In genomic region chr11:19262832-19263231, GRCm38 (mm10) we compare ENCODE assay signal across 22 mouse cellular contexts.
"Had no signal": no experiment of that assay in that cellular context is flagged by ENCODE, and none has a peak within 500 bp of the region (broad histone marks: within the 10 kb centered on the region; RNA-seq: fewer than 3 reads in every experiment).

No protein-coding gene starts in this region.

- H3K4me1 ChIP-seq: kidney, embryonic 15.5 days; liver, embryonic 12.5 days; liver, embryonic 15.5 days; stomach, embryonic 15.5 days had no signal

- ATAC-seq: liver, embryonic 12.5 days had no signal

- H3K36me3 ChIP-seq: kidney, embryonic 15.5 days; limb, embryonic 10.5 days; limb, embryonic 13.5 days; liver, embryonic 12.5 days; liver, embryonic 15.5 days; neural tube, embryonic 13.5 days; stomach, embryonic 15.5 days had no signal

- H3K9ac ChIP-seq: kidney, embryonic 15.5 days; limb, embryonic 13.5 days; liver, embryonic 12.5 days; liver, embryonic 15.5 days; neural tube, embryonic 13.5 days; stomach, embryonic 15.5 days had no signal

- H3K9me3 ChIP-seq: kidney, embryonic 15.5 days; limb, embryonic 10.5 days; limb, embryonic 13.5 days; liver, embryonic 12.5 days; liver, embryonic 15.5 days; neural tube, embryonic 13.5 days; stomach, embryonic 15.5 days had no signal

- H3K4me3 ChIP-seq: kidney, embryonic 15.5 days; layer of hippocampus, adult 2 months; limb, embryonic 10.5 days; limb, embryonic 13.5 days; liver, embryonic 12.5 days; liver, embryonic 15.5 days; myocyte; neural tube, embryonic 13.5 days; stomach, embryonic 15.5 days had no signal

- H3K4me2 ChIP-seq: kidney, embryonic 15.5 days; limb, embryonic 13.5 days; liver, embryonic 12.5 days; liver, embryonic 15.5 days; midbrain, embryonic 11.5 days; neural tube, embryonic 13.5 days; stomach, embryonic 15.5 days had no signal

- H3K27ac ChIP-seq: kidney, embryonic 15.5 days; layer of hippocampus, adult 2 months; limb, embryonic 10.5 days; limb, embryonic 13.5 days; liver, embryonic 12.5 days; liver, embryonic 15.5 days; neural tube, embryonic 13.5 days; stomach, embryonic 15.5 days had no signal

- DNase-seq: kidney, postnatal 14 days; kidney, postnatal 4 days; layer of hippocampus, adult 9-11 months; liver; lung, adult 2 months; lung, postnatal 14 days; lung, postnatal 4 days; midbrain, embryonic 14.5 days; retina, postnatal 1 day; right cerebral cortex, postnatal 25 days; spleen, adult 18-20 months; thymus, postnatal 25 days had no signal

- H3K27me3 ChIP-seq: kidney, embryonic 15.5 days; liver, embryonic 12.5 days; liver, embryonic 15.5 days; neural tube, embryonic 13.5 days; stomach, embryonic 15.5 days had no signal
